Mouse (Mus musculus) left cerebral cortex, postnatal 10 days (tissue): Measurements from ENCODE around the gene Bad. TPM values are rescaled to one million over a fixed set of nuclear protein-coding genes. Genes with fewer than 3 reads are reported as not detected.

ENCODE experiments used
- DNase-seq, 2 experiments: peaks; one replicate each; pipeline ENCODE4 v3.0.0; 2021 to 2022; ENCODE audit warnings: low spot score in 2 of 2, mixed read lengths in 1 of 2; ENCODE audit errors: extremely low spot score in 1 of 2
- intact Hi-C: fragments of 180-260 bp; cut with DNase I; formaldehyde crosslinking; loops from one replicate; pipeline ENCODE4 v1.15.1; 2025
- total RNA-seq, 2 experiments: library from RNA; stranded (reverse); gene quantifications; 2 replicates each; pipeline ENCODE4 v1.2.3; 2021

Gene Bad
- total RNA-seq, 2 experiments from 2014 or later = 40.4 to 42.8 TPM

DNA sequence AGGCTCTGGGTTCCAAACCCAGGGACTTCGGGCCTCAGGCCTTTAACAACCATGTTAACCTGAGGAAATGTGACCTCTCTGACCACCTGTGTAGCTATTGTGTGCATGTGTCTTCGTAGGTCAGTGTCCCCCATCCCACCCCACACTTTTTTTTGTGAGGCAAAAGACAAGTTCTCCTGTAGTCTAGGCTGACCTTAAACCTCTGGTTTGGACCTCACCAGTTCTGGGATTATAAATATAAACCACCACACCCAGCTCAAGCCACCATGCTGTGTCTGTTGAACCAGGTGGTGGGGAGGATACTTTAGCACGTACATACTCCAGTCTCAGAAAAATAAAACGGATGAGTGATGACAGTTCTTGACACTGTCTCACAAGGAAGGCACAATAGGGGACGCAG lies 8.3 kb downstream of the Bad start:
- DNase-seq = no peak
- intact Hi-C loops = no loop called here

- intact Hi-C loops = no loop called here
- DNase-seq = peak; percentile 46 to 68
Observed at GRCm38 (mm10) chr19:6950613-6951153, 9.0 kb downstream of the Bad start.

DNA sequence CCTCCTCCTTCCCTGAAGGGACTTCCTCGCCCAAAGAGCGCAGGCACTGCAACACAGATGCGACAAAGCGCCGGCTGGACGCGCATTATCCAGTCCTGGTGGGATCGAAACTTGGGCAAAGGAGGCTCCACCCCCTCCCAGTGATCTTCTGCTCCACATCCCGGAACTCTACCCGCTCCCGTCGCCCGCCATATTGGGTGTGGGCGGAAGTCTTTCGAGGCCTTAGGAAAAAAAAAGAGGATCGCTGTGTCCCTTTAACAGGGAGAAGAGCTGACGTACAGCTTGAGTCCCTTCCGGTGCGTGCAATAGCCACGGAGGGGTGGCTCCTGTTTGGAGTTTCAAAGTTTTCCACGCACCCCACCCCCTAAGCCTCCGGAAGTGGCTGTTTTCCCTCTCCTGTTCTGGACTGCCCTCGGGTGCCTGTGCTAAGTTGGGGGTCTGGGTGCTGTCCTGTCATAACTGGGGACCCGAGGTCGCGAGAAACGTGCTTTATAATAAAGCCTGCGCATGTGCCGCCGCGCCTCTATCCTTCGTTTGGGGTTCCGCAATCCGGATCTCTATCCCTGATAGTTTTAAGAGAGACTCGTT lies 9.8 kb downstream of the Bad start:
- intact Hi-C loops = no loop called here
- DNase-seq = peak; percentile 93 to 95

DNA sequence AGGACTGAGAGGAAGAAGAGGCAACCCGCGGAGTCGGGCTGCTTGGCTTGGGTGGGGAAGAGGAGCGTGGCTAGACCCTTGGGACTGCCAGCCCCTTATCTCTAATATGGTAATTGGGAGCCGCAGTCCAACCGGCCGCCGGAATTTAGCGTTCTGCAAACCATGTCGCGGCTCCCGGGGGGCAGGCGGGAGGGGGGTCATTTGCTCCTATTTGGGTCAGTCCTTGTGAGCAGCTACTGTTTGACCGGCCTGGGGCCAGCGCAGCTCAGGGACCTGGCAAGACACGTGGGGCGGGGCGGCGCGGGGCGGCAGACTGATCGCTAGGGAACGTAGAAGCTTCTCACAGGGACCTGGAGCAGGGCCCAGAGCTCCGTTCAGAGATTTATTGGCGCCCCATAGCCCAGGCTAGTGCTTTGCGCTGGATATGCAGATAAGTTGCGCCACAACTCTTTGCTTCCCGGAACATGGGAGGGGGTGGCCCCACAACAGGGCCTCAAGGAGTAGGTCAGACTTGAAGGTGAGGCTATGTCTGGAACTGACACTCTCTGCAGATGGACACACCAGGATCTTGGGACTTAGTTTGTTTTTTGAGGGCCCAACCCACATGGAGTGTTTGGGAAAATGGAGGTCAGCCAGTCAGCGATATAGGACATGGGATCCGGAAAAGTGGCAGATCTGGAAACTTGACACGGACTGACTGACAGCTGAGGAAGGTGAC lies 10.5 kb downstream of the Bad start:
- DNase-seq = peak; percentile 71 to 88
- intact Hi-C loops = no loop called here

- intact Hi-C loops = no loop called here
- DNase-seq = peak in 1 of 2 experiments; percentile 72
Observed at GRCm38 (mm10) chr19:6952712-6953037, 11.0 kb downstream of the Bad start.

DNA sequence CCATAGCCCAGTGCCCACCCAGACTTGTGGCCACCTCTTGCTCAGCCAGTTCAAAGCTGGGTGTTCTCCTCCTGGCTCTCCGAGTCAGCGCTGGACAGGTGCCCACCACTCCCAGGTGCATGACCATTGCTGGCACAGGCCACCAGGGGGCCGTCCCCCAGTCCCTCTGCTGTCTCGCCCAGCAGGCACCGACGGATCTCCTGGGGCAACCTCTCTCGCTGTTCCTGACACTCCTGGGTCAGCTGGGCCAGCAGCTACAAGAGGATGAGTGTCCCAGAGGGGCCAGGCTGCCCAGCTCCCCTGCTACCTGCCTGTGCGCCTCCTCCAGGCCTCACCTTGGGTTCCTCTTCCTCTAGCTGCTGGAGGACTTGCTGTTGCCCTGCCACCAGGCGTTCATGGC lies 12.4 kb downstream of the Bad start:
- intact Hi-C loops = no loop called here
- peak in 1 of 2 experiments; percentile 68 for DNase-seq

DNA sequence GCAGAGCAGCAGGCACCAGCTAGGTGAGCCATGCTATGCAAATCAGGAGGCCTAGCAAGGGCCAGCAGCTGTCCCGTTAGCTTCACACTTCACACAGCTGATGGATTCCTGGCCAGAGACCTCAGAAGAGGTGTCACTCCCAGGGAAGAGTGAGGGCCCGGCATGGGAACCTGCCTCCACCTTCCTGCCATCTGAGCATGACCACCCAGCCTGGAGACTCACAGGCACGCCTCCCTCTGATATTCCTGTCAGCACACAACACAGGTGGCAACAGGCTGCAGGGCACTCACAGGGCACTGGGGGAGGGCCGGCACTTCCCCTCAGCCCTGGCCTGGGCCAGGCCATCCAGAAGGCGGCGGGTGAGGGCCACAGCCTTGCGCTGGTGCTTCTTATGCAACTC lies 13.8 kb downstream of the Bad start:
- no peak for DNase-seq
- intact Hi-C loops = no loop called here

- DNase-seq = no peak
- intact Hi-C loops = no loop called here
Observed at GRCm38 (mm10) chr19:6956461-6956860, 14.8 kb downstream of the Bad start.

- intact Hi-C loops = no loop called here
Observed at GRCm38 (mm10) chr19:6968491-6969271, 27.0 kb downstream of the Bad start.

DNA sequence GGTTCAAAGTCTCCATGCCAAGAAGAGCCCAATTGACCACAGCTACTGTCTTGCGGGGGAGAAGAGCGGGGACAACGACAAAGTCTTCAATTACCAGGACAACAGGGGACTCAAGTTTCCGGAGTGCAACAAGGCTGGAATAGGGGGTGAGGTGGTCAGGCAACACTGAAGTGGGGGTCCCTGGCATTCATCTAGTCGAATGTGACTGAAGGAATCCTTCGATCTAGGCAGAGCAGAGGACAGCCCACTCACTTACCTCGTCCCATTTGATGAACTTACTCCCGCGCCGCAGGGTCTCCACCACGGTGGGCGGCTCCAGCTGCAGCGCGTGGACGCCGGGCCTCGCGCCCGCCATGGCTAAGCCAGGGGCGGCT lies 27.6 kb downstream of the Bad start:
- intact Hi-C loops = no loop called here

More at GRCm38 (mm10) chr19:6968491-6969271, 27.0 kb downstream of the Bad start:
- DNase-seq = no peak

GRCm38 (mm10) chr19:6969665-6970381 lies 28.2 kb downstream of the Bad start:
- intact Hi-C loops = no loop called here
- peak in 1 of 2 experiments; percentile 82 for DNase-seq

More for the DNA sequence above, 27.6 kb downstream of the Bad start:
- no peak for DNase-seq

DNA sequence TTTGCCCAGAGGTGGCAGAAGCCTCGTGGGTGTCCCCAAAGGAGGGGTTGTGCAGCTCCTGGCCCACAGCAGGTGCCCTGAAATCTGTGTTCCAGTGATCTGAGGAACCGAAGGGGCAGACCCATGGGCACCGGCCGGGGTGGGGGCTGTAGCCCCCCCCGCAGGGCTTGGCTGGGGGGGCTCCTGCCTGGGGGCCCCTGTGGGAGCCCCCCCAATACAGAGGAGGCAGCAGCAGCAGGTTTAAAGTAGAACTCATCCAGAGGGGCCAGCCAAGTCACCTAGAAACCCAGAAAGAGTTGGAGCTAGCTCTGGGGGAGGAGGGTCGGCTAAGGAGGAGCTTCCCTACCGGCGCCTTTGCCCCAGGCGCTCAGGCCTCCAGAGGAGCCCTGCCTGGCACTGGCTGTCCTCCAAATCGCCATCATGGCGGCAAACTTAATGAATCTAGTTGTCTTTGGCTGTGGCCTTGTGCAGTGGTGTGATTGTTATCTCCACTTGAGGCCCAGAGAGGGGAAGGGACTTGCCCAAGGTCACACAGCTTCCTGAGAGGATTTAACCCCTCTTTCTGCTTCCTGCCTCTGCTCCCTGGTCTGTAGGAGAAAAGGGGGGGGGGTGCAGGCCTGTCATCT lies 28.9 kb downstream of the Bad start:
- DNase-seq = no peak
- intact Hi-C loops = no loop called here

GRCm38 (mm10) chr19:6971644-6972043 lies 30.0 kb downstream of the Bad start:
- intact Hi-C loops = no loop called here
- no peak for DNase-seq

DNA sequence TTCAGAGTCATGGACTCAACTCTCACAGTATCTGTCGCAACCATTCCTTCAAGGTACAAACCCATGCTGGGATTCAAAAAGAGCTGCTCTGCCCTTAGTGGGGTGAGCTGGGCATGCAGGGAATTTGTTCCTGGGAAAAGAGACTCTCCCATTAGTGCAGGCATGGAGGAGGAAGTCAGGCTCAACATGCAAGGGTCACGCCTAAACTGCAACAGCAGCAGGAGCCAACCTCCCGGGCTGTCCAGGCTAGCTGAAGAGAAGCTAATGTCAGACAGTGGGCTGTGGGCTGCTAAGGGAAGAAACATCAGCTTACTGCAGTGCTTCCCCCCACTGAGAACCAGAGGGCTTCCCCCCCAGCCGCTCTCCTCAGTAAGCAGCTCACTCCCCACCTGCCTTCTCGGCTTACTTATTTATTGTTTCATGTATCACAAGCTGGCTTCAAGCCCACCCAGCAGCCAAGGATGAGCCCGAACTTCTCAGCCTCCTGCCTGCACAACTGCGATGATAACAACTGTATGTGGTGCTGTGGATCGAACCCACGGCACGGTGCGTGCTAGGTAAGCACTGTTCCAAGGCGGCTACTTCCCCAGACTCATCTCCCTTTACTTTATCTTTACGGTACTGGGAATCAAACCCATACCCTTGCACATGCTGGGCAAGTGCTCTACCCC lies 30.7 kb downstream of the Bad start:
- intact Hi-C loops = no loop called here
- DNase-seq = no peak

DNA sequence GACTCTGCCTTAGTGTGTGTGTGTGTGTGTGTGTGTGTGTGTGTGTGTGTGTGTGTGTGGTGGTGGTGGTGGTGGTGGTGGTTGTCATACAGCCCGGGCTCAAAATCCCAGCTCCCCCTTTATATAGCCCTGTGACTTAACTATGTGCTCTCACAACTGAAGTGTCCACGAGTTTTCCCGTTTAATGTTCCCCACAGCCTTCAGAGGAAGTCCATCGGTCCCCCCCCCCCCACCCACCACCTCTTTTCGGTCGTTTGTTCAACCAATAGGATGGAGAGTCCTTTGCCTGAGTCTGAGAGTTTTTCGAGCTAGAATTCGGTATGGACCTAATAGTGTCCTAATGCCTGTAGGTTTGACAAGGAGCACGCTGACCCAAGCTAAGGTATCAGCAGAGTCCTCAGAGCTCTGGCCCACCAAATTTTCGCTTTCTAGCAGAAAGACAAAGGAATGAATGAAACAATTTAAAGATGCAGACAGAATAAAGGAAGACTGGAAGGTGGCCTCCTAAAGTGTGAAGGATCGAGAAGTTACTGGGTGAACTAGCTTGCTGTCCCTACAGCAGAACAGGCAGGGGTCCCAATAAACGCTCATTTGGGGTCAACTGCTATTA lies 32.0 kb downstream of the Bad start:
- intact Hi-C loops = no loop called here

DNA sequence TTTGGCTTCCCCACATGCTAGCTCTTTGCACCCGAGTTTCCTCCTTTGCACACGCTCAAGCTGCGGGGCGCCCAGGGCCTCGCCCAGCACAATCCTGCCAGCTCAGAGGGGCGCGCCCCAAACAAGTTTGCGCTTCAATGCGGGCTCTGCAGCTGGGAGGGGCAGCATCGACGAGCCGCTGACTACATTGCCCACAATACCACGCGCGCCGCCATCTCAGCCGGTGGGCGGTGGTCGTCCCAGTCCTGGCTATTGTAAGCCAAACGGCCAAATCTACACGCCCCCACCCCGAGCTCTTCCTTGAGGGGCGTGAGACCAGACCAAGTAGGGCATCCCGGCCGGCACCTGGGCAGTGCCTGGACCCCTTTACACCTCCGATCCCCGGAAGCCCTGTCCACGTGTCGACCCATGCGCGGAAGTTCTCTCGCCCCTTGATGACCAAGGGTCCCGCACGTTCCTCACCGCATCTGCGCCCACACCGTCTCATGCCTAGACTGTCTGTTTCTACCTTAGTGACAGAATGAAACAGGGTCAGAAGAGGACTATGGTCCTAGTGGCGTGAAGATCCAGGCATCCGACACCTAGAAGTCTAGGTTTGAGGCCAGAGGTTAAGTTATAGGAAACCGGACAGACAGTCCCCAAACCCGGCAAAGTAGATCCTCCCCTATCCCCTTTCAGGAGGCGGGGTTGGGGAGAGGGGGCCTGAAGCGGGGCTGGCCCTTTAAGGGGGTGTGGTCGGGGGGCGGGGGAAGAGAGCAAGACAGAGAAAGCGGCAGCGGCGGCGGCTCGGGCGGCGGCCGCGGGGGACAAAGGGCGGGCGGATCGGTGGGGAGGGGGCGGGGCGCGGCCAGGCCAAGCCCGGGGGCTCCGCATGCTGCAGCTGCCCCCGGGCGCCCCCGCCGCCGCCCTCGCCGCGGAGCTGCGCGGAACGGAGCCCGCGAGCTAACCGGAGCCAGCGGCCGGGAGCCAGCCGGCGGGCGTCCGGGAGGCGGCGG lies 32.8 kb downstream of the Bad start, which contains the start of gene Ppp1r14b:
Ppp1r14b (plus strand) TSS at position 758 of the 995 bp plus-strand sequence.
- peak; percentile 62 to 93 for DNase-seq
- intact Hi-C loops = loop anchor here (5.0 kb wide), 1 partner anchor 32 kb away; the partner anchor contains the start of genes Bad and Gpr137

More for the DNA sequence above, 32.0 kb downstream of the Bad start:
- DNase-seq = no peak
